Mouse (Mus musculus): ENCODE results near the gene Lsg1. TPM values are rescaled to one million over a fixed set of nuclear protein-coding genes. Genes with fewer than 3 reads are reported as not detected.

Lsg1 gene
- 3.1 and 3.9 TPM in 2 replicates for polyA plus RNA-seq (2012; rRNA removed; ENCODE audit: low replicate concordance)

DNA sequence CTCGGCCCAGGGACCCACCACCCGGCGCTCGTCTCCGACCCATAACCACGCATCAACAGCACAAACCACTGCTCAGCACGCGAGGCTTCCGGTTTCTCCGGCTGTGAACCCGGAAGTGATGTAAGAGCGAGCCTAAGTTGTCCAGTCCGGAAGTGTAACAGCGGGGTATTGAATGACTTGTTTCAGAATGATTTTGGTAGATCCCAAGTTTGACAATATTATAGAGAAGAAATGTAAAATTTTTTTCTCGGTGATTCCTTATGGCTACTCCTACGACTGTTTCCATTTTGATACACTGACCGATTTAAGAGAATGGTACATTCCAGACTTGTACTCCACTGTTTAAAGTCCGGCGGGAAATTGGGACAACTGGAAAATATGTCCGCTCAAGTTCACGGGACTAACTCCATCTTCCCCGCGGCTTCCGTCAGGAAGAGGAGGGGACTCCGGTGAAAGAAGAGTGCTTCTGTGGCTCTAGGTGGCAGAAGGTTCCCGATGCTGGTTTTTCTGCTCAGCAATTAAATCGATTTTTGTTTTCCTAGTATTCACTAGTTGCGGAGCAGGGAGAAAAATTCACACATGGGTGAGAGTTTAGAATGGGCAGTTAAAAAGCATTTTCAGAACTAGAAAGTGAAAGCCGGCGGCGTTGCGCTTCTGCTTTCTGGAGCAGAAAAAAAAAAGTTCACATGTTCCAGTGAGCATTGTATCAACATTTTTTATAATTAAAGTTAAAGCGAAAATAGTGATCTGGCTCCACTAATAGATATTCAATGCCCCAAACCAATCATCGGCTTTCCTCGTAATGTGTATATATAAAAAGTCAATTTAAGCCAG lies at the start of gene Lsg1:
Lsg1 (minus strand) TSS at position 99 of the 834 bp plus-strand sequence.

DNA sequence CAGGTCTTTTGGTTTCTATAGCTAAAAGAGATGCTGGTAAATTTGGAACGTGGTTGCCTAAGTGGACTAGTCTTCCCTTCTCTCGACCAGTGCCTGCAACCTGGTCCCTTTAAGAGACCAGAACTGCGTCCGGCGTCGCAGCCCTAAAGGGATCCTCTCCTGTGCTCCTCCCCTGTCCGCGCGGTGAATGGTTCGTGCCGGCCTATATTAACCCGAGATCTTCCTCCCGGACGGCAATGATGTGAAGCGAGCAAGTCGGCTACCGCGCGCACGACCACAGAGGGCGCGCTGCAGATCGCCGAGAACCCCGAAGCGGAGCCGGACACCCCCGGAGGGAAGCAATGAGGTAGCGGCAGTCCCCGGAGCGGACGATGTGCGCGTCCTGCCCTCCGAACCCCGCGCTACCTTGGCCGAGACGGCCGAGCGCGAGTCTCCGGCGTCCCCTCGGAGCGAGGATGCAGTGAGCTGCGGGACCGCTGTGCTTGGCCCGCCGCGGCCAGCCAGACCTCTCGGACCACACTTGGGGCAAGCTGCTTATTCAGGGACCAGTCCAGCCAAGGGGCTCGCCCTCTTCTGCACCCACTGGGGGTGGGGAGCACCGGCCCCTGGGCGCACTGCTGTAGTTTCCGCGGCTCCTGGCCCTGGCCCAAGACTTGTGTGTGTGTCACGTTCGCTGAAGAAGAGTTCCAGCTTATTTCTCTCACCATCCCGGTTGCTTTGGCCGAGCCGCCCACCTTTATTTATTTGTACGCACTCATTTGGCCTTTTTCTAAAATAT lies 12.3 kb upstream of the Lsg1 start, which contains the start of gene Fam43a:
Fam43a (plus strand) TSS at position 233 of the 778 bp plus-strand sequence.

DNA sequence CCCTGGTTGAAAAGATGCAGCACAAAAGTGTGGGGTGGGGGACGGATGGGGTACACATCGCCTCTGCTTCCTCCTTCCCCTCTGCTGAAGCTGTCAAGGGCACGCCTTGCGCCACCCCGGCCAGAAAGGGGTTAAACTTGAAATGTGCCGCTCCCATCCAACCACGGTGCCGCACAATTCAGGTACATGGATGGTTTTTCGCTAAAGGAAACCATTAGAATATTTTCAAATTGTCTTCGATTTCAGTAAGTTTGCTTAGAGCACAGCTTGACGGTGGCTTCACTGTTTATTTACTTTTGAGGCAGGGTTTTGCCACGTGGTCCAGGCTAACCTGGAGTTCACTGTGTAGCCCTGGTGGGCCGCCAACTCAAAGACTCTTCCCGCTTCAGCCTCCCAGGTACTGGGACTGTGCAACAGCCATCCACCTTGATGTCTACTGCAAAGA lies 36.6 kb downstream of the Lsg1 start, which contains the start of gene Tmem44:
Tmem44 (minus strand) TSS at position 95 of the 445 bp plus-strand sequence.

Other genes starting within 250 kb of the Lsg1 start
- 14.7 and 44.9 TPM in 2 replicates for gene Atp13a3, start 181.6 kb downstream of the Lsg1 start, polyA plus RNA-seq (2012; rRNA removed; ENCODE audit: low replicate concordance)
- gene Tmem44, start 36.8 kb downstream of the Lsg1 start, polyA plus RNA-seq (2012; rRNA removed; ENCODE audit: low replicate concordance) = 2.0 and 2.8 TPM in 2 replicates
- gene Fam43a, start 12.1 kb upstream of the Lsg1 start, polyA plus RNA-seq (2012; rRNA removed; ENCODE audit: low replicate concordance) = 9.1 and 9.8 TPM in 2 replicates